Mouse (Mus musculus): Measurements from ENCODE around the gene Gatd1. TPM values are rescaled to one million over a fixed set of nuclear protein-coding genes. Genes with fewer than 3 reads are reported as not detected.

Gatd1 gene
- polyA plus RNA-seq, 1 experiment from 2014 or later, result 63.7 TPM

DNA sequence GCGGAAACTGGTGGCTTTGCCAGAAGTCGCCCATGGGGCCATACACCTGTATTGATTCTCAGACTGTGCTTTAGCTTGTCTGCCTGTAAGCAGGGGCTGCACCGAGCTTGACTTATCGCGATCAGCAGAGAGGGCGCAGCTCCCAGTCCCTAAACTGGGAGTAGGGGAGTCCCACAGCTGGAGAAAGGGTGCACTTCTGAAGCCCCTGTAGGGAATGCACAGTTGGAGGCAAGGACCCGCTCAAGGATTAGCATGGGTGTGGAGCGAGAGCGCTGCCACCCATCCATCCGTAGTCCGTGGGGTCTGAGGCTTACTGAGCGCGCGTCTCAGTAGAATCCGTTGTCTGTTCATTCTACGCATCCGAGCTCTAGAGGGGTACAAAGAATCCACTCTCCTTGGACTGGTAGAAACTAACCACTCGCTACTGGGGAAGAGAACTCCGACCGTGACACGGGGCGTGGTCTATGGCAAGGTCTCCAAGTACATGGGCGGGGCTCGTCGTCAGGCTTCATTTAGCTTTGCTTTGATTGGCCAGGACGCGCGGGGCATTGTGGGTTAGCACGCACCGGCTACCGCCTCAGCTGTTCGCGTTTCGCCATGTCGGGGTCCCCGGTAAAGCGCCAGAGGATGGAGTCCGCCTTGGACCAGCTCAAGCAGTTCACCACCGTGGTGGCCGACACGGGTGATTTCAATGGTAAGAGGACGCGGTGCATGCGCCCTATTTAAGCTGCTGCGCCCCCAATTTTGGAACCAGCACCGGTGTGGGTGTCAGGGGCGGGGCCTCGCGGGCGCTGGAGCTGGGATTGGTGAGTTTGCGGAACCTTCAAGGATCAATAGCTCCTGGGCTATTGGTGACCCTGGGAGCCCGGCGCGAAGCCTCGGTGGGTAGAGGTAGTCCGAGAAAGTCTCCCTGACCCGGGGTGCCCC lies 22.0 kb downstream of the Gatd1 start, which contains the start of gene Taldo1:
Taldo1 (plus strand) TSS at position 575 of the 927 bp plus-strand sequence.
- under 1% methylated on average over 57 of the region's 57 CpGs for whole genome bisulfite sequencing
- Histone ChIP-seq H3K27ac (ENCODE audit: low read length) (peak within 1 kb of the TSS; percentile 88), H3K9me3 (ENCODE audit: low read length) (no peaks in the 10 kb centered on the region)

GRCm38 (mm10) chr7:141390326-141391259 lies 23.3 kb downstream of the Gatd1 start:
- H3K4me3 ChIP-seq (ENCODE audit: low read length), result no peak overlapping the region
- H3K9me3 ChIP-seq (ENCODE audit: low read length), result no peaks in the 10 kb centered on the region
- ATAC-seq (ENCODE audit: low FRiP score, low TSS enrichment), result no peak
- no peak overlapping the region for H3K9ac ChIP-seq (replicated peaks; ENCODE audit: low read length)
- no peaks in the 10 kb centered on the region for H3K36me3 ChIP-seq (ENCODE audit: insufficient read depth, low read length)
- no peak overlapping the region for H3K27ac ChIP-seq (ENCODE audit: low read length)
- H3K27me3 ChIP-seq (ENCODE audit: insufficient read depth, low read length), result no peaks in the 10 kb centered on the region
- peaks cover 14% of the 10 kb centered on the region for H3K4me1 ChIP-seq (ENCODE audit: insufficient read depth, low read length)
- no peak overlapping the region for H3K4me2 ChIP-seq (replicated peaks; ENCODE audit: low read depth, low read length)
- 52% methylated on average over 9 of the region's 9 CpGs for WGBS

More for the DNA sequence above, 22.0 kb downstream of the Gatd1 start, which contains the start of gene Taldo1:
- peak; percentile 94 for ATAC-seq (ENCODE audit: low FRiP score, low TSS enrichment)
- Histone ChIP-seq H3K4me3 (ENCODE audit: low read length) (peak within 1 kb of the TSS; percentile 71), H3K4me2 (replicated peaks; ENCODE audit: low read depth, low read length) (peak within 1 kb of the TSS; percentile 92), H3K36me3 (ENCODE audit: insufficient read depth, low read length) (peaks cover 9% of the 10 kb centered on the region), H3K4me1 (ENCODE audit: insufficient read depth, low read length) (peaks cover 14% of the 10 kb centered on the region), H3K27me3 (ENCODE audit: insufficient read depth, low read length) (no peaks in the 10 kb centered on the region), H3K9ac (replicated peaks; ENCODE audit: low read length) (peak within 1 kb of the TSS; percentile 79)

GRCm38 (mm10) chr7:141388487-141389109 lies 25.3 kb downstream of the Gatd1 start:
- 45% methylated on average over 3 of the region's 3 CpGs for WGBS
- no peaks in the 10 kb centered on the region for H3K36me3 ChIP-seq (ENCODE audit: insufficient read depth, low read length)
- no peak overlapping the region for H3K4me2 ChIP-seq (replicated peaks; ENCODE audit: low read depth, low read length)
- H3K4me3 ChIP-seq (ENCODE audit: low read length), result no peak overlapping the region
- no peak overlapping the region for H3K9ac ChIP-seq (replicated peaks; ENCODE audit: low read length)
- no peaks in the 10 kb centered on the region for H3K27me3 ChIP-seq (ENCODE audit: insufficient read depth, low read length)
- H3K27ac ChIP-seq (ENCODE audit: low read length), result no peak overlapping the region
- no peak for ATAC-seq (ENCODE audit: low FRiP score, low TSS enrichment)
- H3K9me3 ChIP-seq (ENCODE audit: low read length), result no peaks in the 10 kb centered on the region
- H3K4me1 ChIP-seq (ENCODE audit: insufficient read depth, low read length), result peaks cover 14% of the 10 kb centered on the region

GRCm38 (mm10) chr7:141387807-141388486 lies 26.0 kb downstream of the Gatd1 start:
- no peak overlapping the region for H3K27ac ChIP-seq (ENCODE audit: low read length)
- H3K36me3 ChIP-seq (ENCODE audit: insufficient read depth, low read length), result no peaks in the 10 kb centered on the region
- peaks cover 10% of the 10 kb centered on the region for H3K4me1 ChIP-seq (ENCODE audit: insufficient read depth, low read length)
- H3K9me3 ChIP-seq (ENCODE audit: low read length), result no peaks in the 10 kb centered on the region
- H3K4me2 ChIP-seq (replicated peaks; ENCODE audit: low read depth, low read length), result no peak overlapping the region
- H3K27me3 ChIP-seq (ENCODE audit: insufficient read depth, low read length), result no peaks in the 10 kb centered on the region
- ATAC-seq (ENCODE audit: low FRiP score, low TSS enrichment), result no peak
- H3K4me3 ChIP-seq (ENCODE audit: low read length), result no peak overlapping the region
- WGBS, result 41% methylated on average over 2 of the region's 2 CpGs
- H3K9ac ChIP-seq (replicated peaks; ENCODE audit: low read length), result no peak overlapping the region

DNA sequence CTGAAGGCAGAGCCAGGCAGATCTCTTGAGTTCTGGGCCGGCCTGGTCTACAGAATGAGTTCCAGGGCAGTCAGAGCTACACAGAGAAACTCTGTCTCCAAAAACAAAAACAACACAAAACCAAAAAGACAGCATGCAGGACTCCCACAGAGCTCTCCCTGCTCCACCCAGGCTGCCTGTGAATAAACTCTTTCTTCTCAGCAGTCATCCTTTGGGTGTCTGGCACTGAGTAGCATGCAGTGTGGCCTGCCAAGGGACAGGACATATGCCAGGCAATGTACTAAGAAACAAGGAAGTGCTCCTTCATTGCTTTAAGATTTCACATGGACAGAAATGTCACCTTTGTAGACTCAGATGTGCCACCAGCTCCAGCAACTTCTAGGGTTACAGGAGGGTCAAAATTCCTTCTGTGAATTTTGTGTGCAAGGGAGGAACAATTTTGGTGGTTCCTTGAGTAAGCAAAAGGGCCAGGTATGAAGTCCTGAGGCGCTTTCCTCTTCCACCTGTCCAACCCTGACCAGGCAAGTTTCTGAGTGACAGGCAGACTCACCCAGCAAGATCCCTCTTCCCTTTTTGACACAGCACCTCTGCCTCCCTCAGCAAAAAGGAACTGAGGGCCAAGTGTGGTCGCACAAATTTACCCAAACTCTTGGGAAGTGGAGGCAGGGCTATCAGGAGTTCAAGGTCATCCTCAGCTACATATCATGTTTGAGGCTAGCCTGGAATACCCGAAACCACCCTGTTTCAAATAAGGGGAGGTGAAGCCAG lies 32.7 kb downstream of the Gatd1 start:
- ATAC-seq (ENCODE audit: low FRiP score, low TSS enrichment), result no peak
- no peaks in the 10 kb centered on the region for H3K36me3 ChIP-seq (ENCODE audit: insufficient read depth, low read length)
- no peak overlapping the region for H3K27ac ChIP-seq (ENCODE audit: low read length)
- no peak overlapping the region for H3K4me2 ChIP-seq (replicated peaks; ENCODE audit: low read depth, low read length)
- no peaks in the 10 kb centered on the region for H3K4me1 ChIP-seq (ENCODE audit: insufficient read depth, low read length)
- no peaks in the 10 kb centered on the region for H3K27me3 ChIP-seq (ENCODE audit: insufficient read depth, low read length)
- no peak overlapping the region for H3K9ac ChIP-seq (replicated peaks; ENCODE audit: low read length)
- H3K9me3 ChIP-seq (ENCODE audit: low read length), result no peaks in the 10 kb centered on the region
- no peak overlapping the region for H3K4me3 ChIP-seq (ENCODE audit: low read length)
- 72% methylated on average over 4 of the region's 4 CpGs for WGBS

DNA sequence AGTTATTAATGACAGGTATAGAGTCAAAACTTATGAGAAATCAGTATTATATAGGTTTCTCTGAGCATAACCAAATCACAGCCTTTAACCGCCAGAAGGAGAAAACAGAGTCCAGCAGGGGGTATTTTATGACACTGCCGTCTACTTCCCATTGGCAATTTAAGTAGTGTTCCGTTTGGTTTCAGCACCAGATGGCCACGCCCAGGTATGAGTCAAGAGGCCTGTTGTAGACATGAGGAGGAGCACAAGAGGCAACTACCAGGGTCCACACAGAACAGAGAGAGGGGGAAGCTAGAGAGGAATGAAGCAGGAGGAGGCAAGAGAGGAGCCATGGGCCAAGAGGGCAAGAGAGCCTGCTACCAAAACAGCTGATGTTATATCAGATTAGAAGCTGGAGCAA lies 34.4 kb downstream of the Gatd1 start:
- Histone ChIP-seq H3K27ac (ENCODE audit: low read length) (no peak overlapping the region), H3K9me3 (ENCODE audit: low read length) (no peaks in the 10 kb centered on the region), H3K36me3 (ENCODE audit: insufficient read depth, low read length) (no peaks in the 10 kb centered on the region), H3K4me2 (replicated peaks; ENCODE audit: low read depth, low read length) (no peak overlapping the region), H3K4me1 (ENCODE audit: insufficient read depth, low read length) (no peaks in the 10 kb centered on the region), H3K9ac (replicated peaks; ENCODE audit: low read length) (no peak overlapping the region), H3K27me3 (ENCODE audit: insufficient read depth, low read length) (no peaks in the 10 kb centered on the region), H3K4me3 (ENCODE audit: low read length) (no peak overlapping the region)
- WGBS, result 39% methylated on average over 4 of the region's 4 CpGs
- no peak for ATAC-seq (ENCODE audit: low FRiP score, low TSS enrichment)

GRCm38 (mm10) chr7:141374399-141374798 lies 39.5 kb downstream of the Gatd1 start:
- no peaks in the 10 kb centered on the region for H3K36me3 ChIP-seq (ENCODE audit: insufficient read depth, low read length)
- H3K9ac ChIP-seq (replicated peaks; ENCODE audit: low read length), result no peak overlapping the region
- no peaks in the 10 kb centered on the region for H3K27me3 ChIP-seq (ENCODE audit: insufficient read depth, low read length)
- H3K4me2 ChIP-seq (replicated peaks; ENCODE audit: low read depth, low read length), result no peak overlapping the region
- H3K4me3 ChIP-seq (ENCODE audit: low read length), result no peak overlapping the region
- no peak for ATAC-seq (ENCODE audit: low FRiP score, low TSS enrichment)
- H3K4me1 ChIP-seq (ENCODE audit: insufficient read depth, low read length), result 0 out of 2 replicates have a peak, but pooled peaks cover 5% of the 10 kb centered on the region
- no peaks in the 10 kb centered on the region for H3K9me3 ChIP-seq (ENCODE audit: low read length)
- no peak overlapping the region for H3K27ac ChIP-seq (ENCODE audit: low read length)

DNA sequence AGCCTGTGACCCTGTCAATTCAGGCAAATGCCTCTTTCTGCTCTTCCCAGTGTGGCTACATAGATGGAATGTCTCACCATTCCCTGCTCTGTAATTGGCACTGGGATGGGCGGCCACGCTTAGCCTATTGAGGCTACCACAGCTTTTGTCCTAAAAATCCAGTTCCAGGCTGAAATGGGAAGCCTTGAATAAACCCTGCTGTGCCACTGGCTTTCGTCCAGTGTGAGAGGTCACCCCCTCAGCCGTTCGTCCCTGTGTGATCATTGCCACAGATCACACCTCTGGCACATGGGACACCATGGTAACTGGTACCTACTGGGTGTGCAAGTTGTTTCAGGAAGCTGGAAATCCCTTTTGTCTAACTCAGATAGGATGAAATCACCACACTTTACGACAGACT lies 40.3 kb downstream of the Gatd1 start:
- H3K9me3 ChIP-seq (ENCODE audit: low read length), result no peaks in the 10 kb centered on the region
- H3K4me2 ChIP-seq (replicated peaks; ENCODE audit: low read depth, low read length), result no peak overlapping the region
- no peaks in the 10 kb centered on the region for H3K36me3 ChIP-seq (ENCODE audit: insufficient read depth, low read length)
- WGBS, result 64% methylated on average over 6 of the region's 6 CpGs
- no peak overlapping the region for H3K27ac ChIP-seq (ENCODE audit: low read length)
- 0 out of 2 replicates have a peak, but pooled peaks cover 5% of the 10 kb centered on the region for H3K4me1 ChIP-seq (ENCODE audit: insufficient read depth, low read length)
- no peak overlapping the region for H3K9ac ChIP-seq (replicated peaks; ENCODE audit: low read length)
- no peak overlapping the region for H3K4me3 ChIP-seq (ENCODE audit: low read length)
- H3K27me3 ChIP-seq (ENCODE audit: insufficient read depth, low read length), result no peaks in the 10 kb centered on the region
- ATAC-seq (ENCODE audit: low FRiP score, low TSS enrichment), result no peak

Data from kidney, embryonic 16.5 days (tissue).